Mouse (Mus musculus): ENCODE results near the gene Gm6899. TPM values are rescaled to one million over a fixed set of nuclear protein-coding genes. Genes with fewer than 3 reads are reported as not detected.

The Gm6899 gene
- polyA plus RNA-seq, 1 experiment: not detected

- H3K4me1 ChIP-seq (ENCODE audit: control insufficient read depth, insufficient read depth, low read length): no peaks in the 10 kb centered on the region
These were observed 43.2 kb downstream of the Gm6899 start for GRCm38 (mm10) chr11:26636239-26636638.

GRCm38 (mm10) chr11:26640314-26640785, 47.3 kb downstream of the Gm6899 start:
- no peaks in the 10 kb centered on the region for H3K36me3 ChIP-seq (ENCODE audit: control insufficient read depth, insufficient read depth, low read length, poor library complexity, severe bottlenecking)
- TF ChIP-seq EP300 (IDR thresholded peaks at IDR 0.05; ENCODE audit: insufficient read depth, low read depth, low read length) (no peak), POLR2A (IDR thresholded peaks at IDR 0.05; ENCODE audit: insufficient read depth, low read length) (no peak), CTCF (IDR thresholded peaks at IDR 0.05; ENCODE audit: low read depth, low read length) (no peak)

More at GRCm38 (mm10) chr11:26636239-26636638, 43.2 kb downstream of the Gm6899 start:
- no peak overlapping the region for H3K27ac ChIP-seq (ENCODE audit: insufficient read depth, low read length)
- H3K9me3 ChIP-seq (replicated peaks; ENCODE audit: control insufficient read depth, insufficient read depth, low read length, poor library complexity, severe bottlenecking): no peaks in the 10 kb centered on the region
- no peaks in the 10 kb centered on the region for H3K36me3 ChIP-seq (ENCODE audit: control insufficient read depth, insufficient read depth, low read length, poor library complexity, severe bottlenecking)
- TF ChIP-seq EP300 (IDR thresholded peaks at IDR 0.05; ENCODE audit: insufficient read depth, low read depth, low read length): no peak
- no peak for TF ChIP-seq POLR2A (IDR thresholded peaks at IDR 0.05; ENCODE audit: insufficient read depth, low read length)
- H3K27me3 ChIP-seq (ENCODE audit: control insufficient read depth, insufficient read depth, low read length, poor library complexity, severe bottlenecking): no peaks in the 10 kb centered on the region
- no peak overlapping the region for H3K9ac ChIP-seq (ENCODE audit: low read depth, poor library complexity, severe bottlenecking)
- no peak overlapping the region for H3K4me3 ChIP-seq (ENCODE audit: low read depth, low read length)

GRCm38 (mm10) chr11:26642141-26642540, 49.1 kb downstream of the Gm6899 start:
- Histone ChIP-seq H3K27ac (ENCODE audit: insufficient read depth, low read length) (no peak overlapping the region), H3K4me1 (ENCODE audit: control insufficient read depth, insufficient read depth, low read length) (no peaks in the 10 kb centered on the region), H3K9ac (ENCODE audit: low read depth, poor library complexity, severe bottlenecking) (no peak overlapping the region), H3K27me3 (ENCODE audit: control insufficient read depth, insufficient read depth, low read length, poor library complexity, severe bottlenecking) (no peaks in the 10 kb centered on the region), H3K4me3 (ENCODE audit: low read depth, low read length) (no peak overlapping the region), H3K36me3 (ENCODE audit: control insufficient read depth, insufficient read depth, low read length, poor library complexity, severe bottlenecking) (no peaks in the 10 kb centered on the region), H3K9me3 (replicated peaks; ENCODE audit: control insufficient read depth, insufficient read depth, low read length, poor library complexity, severe bottlenecking) (no peaks in the 10 kb centered on the region)
- TF ChIP-seq POLR2A (IDR thresholded peaks at IDR 0.05; ENCODE audit: insufficient read depth, low read length) (no peak), CTCF (IDR thresholded peaks at IDR 0.05; ENCODE audit: low read depth, low read length) (no peak), EP300 (IDR thresholded peaks at IDR 0.05; ENCODE audit: insufficient read depth, low read depth, low read length) (no peak)

More at GRCm38 (mm10) chr11:26640314-26640785, 47.3 kb downstream of the Gm6899 start:
- H3K27me3 ChIP-seq (ENCODE audit: control insufficient read depth, insufficient read depth, low read length, poor library complexity, severe bottlenecking): no peaks in the 10 kb centered on the region
- no peak overlapping the region for H3K27ac ChIP-seq (ENCODE audit: insufficient read depth, low read length)
- no peaks in the 10 kb centered on the region for H3K4me1 ChIP-seq (ENCODE audit: control insufficient read depth, insufficient read depth, low read length)
- H3K4me3 ChIP-seq (ENCODE audit: low read depth, low read length): no peak overlapping the region
- no peak overlapping the region for H3K9ac ChIP-seq (ENCODE audit: low read depth, poor library complexity, severe bottlenecking)
- no peaks in the 10 kb centered on the region for H3K9me3 ChIP-seq (replicated peaks; ENCODE audit: control insufficient read depth, insufficient read depth, low read length, poor library complexity, severe bottlenecking)

Other genes starting within 250 kb of the Gm6899 start
- gene Fancl, start 207.1 kb upstream of the Gm6899 start, polyA plus RNA-seq (2011; ENCODE audit: insufficient read depth, insufficient read length, low read depth, missing spikeins): 36.4 and 37.6 TPM in 2 replicates
- gene Vrk2, start 758 bp downstream of the Gm6899 start, polyA plus RNA-seq (2011; ENCODE audit: insufficient read depth, insufficient read length, low read depth, missing spikeins): 34.4 and 36.1 TPM in 2 replicates